Mouse (Mus musculus): ENCODE results near the gene Pofut2. TPM values are rescaled to one million over a fixed set of nuclear protein-coding genes. Genes with fewer than 3 reads are reported as not detected.

The Pofut2 gene
- 13.5 and 21.3 TPM in 2 replicates for total RNA-seq (2017)

DNA sequence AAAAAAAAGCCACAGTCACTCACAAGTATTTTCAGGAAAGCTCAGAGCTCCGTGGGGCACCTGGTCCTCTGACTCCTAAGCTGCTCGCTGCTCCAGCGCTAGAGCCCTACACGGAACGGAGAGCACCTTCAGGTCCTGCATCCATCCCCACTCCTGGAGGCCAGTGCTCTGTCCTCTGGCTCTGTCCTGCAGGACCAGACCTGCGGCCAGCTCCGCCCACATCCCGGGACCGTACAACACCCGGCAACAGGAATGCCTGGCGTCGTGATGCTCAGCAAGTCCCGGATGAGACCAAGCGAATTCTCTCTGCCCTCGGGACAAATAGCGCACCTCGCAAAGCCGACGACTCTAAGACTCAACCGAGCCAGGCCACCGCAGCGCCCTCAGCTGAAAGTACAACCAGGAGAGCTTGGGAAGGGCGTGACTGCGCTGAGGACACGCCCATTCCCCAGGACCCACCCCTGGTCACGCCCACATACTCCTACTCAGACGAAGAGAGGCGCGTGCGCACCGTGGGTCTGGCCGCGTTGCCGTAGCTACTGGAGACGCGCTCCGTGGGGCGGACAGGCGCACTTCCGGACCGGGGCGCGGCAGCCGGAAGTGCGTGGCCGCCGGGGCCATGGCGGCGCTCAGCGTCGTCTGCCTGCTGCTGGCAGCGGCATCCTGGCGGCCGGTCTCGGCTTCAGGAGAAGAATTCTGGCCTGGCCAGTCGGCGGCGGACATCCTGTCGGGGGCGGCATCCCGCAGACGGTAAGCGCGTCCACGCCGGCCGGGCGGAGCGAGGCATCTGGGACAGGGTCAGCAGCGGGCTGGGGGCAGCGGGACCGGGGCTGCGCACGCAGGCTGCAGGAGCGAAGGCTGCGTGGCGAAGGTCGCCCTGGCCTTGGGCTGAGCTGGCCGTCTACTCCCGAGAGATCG, at the start of gene Pofut2:
TSS of gene Pofut2 (plus strand) at position 515 of the 918 bp plus-strand sequence.
- ATAC-seq (replicated peaks in 1 of 2; ENCODE audit: insufficient read depth in 1 of 2, low FRiP score in 2 of 2, low TSS enrichment in 1 of 2, low read depth in 1 of 2, poor library complexity in 2 of 2, severe bottlenecking in 2 of 2), result peak; percentile 95 to 96

DNA sequence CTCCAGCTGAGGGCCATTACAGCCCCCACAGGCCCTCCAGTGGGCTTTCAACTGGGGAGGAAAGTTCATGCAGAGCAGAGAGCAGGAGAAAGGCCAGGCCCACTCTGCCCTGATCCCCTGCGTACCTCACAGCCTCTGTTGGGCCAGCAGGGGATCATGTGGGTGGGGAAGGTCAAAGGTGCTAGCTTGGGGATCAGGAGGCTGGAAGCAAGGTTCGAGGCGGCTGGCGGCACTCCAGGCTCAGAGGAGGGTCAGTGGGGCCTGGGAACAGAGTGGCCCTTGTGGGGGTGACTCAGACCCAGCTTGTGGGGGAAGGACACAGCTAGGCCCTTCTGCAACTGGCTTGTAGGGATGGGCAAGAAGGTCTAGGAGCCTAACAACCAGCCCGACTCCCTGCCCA, 49.8 kb upstream of the Pofut2 start:
- ATAC-seq (replicated peaks in 1 of 2; ENCODE audit: insufficient read depth in 1 of 2, low FRiP score in 2 of 2, low TSS enrichment in 1 of 2, low read depth in 1 of 2, poor library complexity in 2 of 2, severe bottlenecking in 2 of 2), result no peak

DNA sequence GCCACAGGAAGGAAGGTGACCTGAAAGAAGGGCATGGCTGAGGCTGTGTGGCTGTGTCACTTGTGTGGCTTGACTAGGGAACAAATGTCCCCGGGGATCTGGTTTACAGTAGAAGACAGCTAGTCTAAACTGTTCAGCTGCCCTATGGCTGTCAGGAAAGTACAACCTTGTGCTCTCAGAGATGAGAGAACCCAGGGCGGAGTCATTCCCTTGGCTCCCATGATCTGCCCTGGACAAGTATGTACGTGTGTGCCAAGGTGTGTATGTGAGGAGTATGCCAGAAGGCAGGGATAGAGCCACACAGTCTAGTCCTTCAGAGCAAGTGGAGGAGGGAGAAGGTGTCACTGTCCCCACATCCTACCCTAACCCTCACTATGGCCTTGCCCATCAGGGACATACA, 48.4 kb upstream of the Pofut2 start:
- ATAC-seq (replicated peaks in 1 of 2; ENCODE audit: insufficient read depth in 1 of 2, low FRiP score in 2 of 2, low TSS enrichment in 1 of 2, low read depth in 1 of 2, poor library complexity in 2 of 2, severe bottlenecking in 2 of 2), result no peak

DNA sequence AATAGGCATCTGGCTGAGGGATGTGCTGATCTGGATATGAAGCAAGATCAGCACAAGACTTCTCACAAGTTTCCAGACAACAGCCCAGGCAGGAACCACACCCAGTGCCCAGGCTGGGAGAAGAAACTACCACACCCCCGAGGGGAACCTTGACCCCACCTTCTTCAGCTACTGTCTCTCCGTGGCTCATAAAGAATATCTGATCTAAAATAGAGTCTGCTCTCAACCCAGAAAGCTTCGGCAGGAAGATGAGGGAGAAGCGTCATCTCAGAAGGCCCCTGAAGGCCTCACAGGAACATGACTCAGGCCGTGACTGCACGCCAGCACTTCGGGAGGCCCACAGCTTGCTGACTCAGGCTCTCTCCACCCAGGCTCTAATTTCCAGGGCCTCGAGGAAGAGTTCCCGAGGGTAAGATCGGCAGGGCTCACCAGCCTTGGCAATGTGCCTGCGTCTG, 47.9 kb upstream of the Pofut2 start:
- peak; percentile 54 to 60 for ATAC-seq (replicated peaks in 1 of 2; ENCODE audit: insufficient read depth in 1 of 2, low FRiP score in 2 of 2, low TSS enrichment in 1 of 2, low read depth in 1 of 2, poor library complexity in 2 of 2, severe bottlenecking in 2 of 2)

DNA sequence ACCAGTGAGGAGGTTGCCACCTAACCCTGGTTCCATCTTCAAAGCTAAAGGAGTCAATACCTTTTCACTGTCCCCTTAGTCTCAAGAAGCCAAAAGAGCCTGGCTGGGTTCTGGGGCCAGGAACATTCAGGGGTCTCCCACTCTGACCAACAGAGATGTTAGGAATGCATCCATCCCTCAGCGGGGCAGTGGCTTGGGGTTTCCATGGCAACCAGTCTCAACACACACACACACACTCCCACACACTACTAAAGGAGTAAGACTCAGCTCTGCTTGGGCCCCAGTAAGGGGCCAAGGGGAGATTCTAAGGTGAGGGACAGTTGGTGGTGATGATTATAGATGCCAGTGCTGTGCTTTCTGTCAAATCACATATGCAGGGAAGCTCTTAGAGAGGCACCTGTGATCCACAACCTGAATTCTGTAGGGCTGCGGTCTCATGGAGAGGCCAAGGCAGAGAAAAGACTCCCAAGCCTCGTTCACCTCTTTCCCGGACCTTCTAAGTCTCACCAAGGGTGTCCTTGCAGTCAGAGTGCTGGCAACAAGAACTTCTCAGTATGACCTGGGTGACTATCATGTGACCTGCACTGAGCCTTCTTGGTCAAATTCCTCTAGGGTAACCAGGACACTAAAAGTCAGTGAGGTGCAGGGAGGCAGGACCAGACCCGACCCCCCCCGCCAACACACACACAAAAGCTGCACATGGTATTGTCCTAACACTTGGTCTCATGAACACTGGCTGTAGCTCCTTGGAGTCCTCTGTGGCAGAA, 46.5 kb upstream of the Pofut2 start:
- no peak for ATAC-seq (replicated peaks in 1 of 2; ENCODE audit: insufficient read depth in 1 of 2, low FRiP score in 2 of 2, low TSS enrichment in 1 of 2, low read depth in 1 of 2, poor library complexity in 2 of 2, severe bottlenecking in 2 of 2)

DNA sequence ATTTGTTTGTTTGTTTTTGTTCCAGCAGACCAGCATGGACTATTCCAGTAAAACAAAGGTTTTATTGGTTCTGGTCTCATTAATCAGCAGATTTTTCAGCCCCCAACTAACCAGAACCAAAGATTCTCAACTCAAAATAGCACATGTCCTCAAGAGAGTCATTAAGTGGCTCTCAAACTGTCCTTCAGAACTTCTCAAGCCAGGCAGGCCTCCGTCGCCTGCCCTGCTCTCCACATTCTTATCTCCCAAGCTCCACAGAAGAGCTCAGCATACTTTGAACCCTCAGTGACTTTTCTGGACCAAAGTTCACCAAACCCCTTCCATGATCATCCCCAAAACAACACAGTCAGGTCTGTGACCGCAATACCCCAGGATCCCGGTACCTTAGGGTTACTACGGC, 45.5 kb upstream of the Pofut2 start:
- no peak for ATAC-seq (replicated peaks in 1 of 2; ENCODE audit: insufficient read depth in 1 of 2, low FRiP score in 2 of 2, low TSS enrichment in 1 of 2, low read depth in 1 of 2, poor library complexity in 2 of 2, severe bottlenecking in 2 of 2)

- no peak for ATAC-seq (replicated peaks in 1 of 2; ENCODE audit: insufficient read depth in 1 of 2, low FRiP score in 2 of 2, low TSS enrichment in 1 of 2, low read depth in 1 of 2, poor library complexity in 2 of 2, severe bottlenecking in 2 of 2)
Observed at GRCm38 (mm10) chr10:77214586-77214985, 44.4 kb upstream of the Pofut2 start.

GRCm38 (mm10) chr10:77215641-77216040, 43.4 kb upstream of the Pofut2 start:
- ATAC-seq (replicated peaks in 1 of 2; ENCODE audit: insufficient read depth in 1 of 2, low FRiP score in 2 of 2, low TSS enrichment in 1 of 2, low read depth in 1 of 2, poor library complexity in 2 of 2, severe bottlenecking in 2 of 2), result peak; percentile 58 to 59; a peak in 3 of 4 replicates

DNA sequence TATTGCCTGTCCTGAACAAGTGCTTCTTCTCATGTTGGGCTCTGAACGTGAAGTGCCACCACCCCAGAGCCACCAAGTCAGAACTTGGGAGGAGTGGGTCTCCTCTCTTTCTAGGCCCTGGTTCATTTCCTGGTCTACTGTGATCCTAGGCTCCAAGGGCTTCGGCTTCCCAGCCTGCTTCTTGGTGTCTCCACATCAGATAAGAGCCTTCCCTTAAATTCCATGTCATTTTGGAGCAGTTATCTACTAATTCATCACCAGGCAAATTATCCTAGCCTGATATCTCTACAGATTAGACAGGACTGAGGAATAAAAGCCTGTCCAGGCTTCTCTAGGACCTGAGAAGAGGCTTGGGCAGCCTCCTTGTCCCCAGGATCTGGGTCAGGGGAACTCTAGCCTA, 42.7 kb upstream of the Pofut2 start:
- ATAC-seq (replicated peaks in 1 of 2; ENCODE audit: insufficient read depth in 1 of 2, low FRiP score in 2 of 2, low TSS enrichment in 1 of 2, low read depth in 1 of 2, poor library complexity in 2 of 2, severe bottlenecking in 2 of 2), result no peak

GRCm38 (mm10) chr10:77217155-77217731, 41.8 kb upstream of the Pofut2 start:
- ATAC-seq (replicated peaks in 1 of 2; ENCODE audit: insufficient read depth in 1 of 2, low FRiP score in 2 of 2, low TSS enrichment in 1 of 2, low read depth in 1 of 2, poor library complexity in 2 of 2, severe bottlenecking in 2 of 2), result no peak

DNA sequence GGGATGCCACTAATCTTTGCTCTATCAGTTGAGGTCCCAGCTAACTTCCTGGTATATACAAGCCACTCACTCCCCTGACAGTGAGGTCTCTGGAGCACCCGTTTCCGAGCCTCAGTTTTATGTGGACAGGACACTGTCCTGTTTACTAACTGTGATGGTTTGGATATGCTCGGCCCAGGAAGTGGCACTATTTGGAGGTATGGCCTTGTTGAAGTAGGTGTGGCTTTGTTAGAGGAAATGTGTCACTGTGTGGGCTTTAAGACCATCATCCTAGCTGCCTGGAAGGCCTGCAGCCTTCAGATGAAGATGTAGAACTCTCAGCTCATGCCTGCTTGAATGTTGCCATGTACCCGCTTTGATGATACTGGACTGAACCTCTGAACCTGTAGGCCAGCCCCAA, 41.0 kb upstream of the Pofut2 start:
- no peak for ATAC-seq (replicated peaks in 1 of 2; ENCODE audit: insufficient read depth in 1 of 2, low FRiP score in 2 of 2, low TSS enrichment in 1 of 2, low read depth in 1 of 2, poor library complexity in 2 of 2, severe bottlenecking in 2 of 2)

GRCm38 (mm10) chr10:77219411-77220025, 39.5 kb upstream of the Pofut2 start:
- ATAC-seq (replicated peaks in 1 of 2; ENCODE audit: insufficient read depth in 1 of 2, low FRiP score in 2 of 2, low TSS enrichment in 1 of 2, low read depth in 1 of 2, poor library complexity in 2 of 2, severe bottlenecking in 2 of 2), result no peak

- peak; percentile 71 to 86 for ATAC-seq (replicated peaks in 1 of 2; ENCODE audit: insufficient read depth in 1 of 2, low FRiP score in 2 of 2, low TSS enrichment in 1 of 2, low read depth in 1 of 2, poor library complexity in 2 of 2, severe bottlenecking in 2 of 2)
Observed at GRCm38 (mm10) chr10:77221108-77221507, 37.9 kb upstream of the Pofut2 start.

- no peak for ATAC-seq (replicated peaks in 1 of 2; ENCODE audit: insufficient read depth in 1 of 2, low FRiP score in 2 of 2, low TSS enrichment in 1 of 2, low read depth in 1 of 2, poor library complexity in 2 of 2, severe bottlenecking in 2 of 2)
Observed at GRCm38 (mm10) chr10:77222963-77223552, 36.0 kb upstream of the Pofut2 start.

DNA sequence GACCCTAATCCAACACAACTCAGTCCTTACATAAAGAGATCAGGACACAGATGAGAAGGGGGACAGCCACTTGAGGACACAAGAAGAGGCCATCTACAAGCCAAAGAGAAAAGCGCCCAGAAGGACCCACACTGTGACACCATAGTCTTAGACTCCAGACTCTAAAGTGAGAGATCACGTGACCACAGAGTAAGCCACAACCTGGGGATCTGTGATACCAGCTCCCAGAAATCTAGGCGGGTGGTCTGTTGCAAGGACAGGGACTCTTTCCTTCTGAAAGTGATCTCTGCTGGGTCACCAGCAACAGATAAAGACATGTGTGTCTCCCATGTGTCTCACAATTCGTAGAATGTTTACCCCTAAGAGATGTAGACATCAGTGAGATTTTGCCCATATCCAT, 34.6 kb upstream of the Pofut2 start:
- no peak for ATAC-seq (replicated peaks in 1 of 2; ENCODE audit: insufficient read depth in 1 of 2, low FRiP score in 2 of 2, low TSS enrichment in 1 of 2, low read depth in 1 of 2, poor library complexity in 2 of 2, severe bottlenecking in 2 of 2)

DNA sequence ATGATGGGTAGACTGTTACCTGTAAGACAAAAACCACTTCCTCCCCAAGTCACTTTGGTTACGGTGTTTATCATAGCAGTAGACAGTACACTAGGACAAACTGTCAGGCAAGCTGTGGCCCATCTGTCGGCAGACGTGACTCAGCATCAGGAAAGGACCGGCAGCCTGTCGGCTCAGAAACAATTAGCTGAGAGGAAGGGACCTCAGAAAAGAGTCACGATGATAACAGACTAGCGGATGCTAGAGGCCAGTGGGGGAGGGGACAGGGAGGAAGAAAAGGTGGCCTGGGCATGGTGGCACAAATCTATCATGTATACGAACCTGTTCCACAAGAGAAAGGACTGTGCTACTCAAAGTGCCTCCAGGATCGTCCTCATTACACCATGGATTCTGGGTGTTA, 33.6 kb upstream of the Pofut2 start:
- peak; percentile 54 to 66 for ATAC-seq (replicated peaks in 1 of 2; ENCODE audit: insufficient read depth in 1 of 2, low FRiP score in 2 of 2, low TSS enrichment in 1 of 2, low read depth in 1 of 2, poor library complexity in 2 of 2, severe bottlenecking in 2 of 2)

GRCm38 (mm10) chr10:77225995-77226688, 32.9 kb upstream of the Pofut2 start:
- ATAC-seq (replicated peaks in 1 of 2; ENCODE audit: insufficient read depth in 1 of 2, low FRiP score in 2 of 2, low TSS enrichment in 1 of 2, low read depth in 1 of 2, poor library complexity in 2 of 2, severe bottlenecking in 2 of 2), result no peak
